Mouse (Mus musculus): ENCODE data around the gene Nkiras1.
"Not testable (repeated sequence)": the region's sequence is repeated elsewhere in the genome, so short reads cannot be mapped to it uniquely, and the experiment has no call there.

Gene Nkiras1

DNA sequence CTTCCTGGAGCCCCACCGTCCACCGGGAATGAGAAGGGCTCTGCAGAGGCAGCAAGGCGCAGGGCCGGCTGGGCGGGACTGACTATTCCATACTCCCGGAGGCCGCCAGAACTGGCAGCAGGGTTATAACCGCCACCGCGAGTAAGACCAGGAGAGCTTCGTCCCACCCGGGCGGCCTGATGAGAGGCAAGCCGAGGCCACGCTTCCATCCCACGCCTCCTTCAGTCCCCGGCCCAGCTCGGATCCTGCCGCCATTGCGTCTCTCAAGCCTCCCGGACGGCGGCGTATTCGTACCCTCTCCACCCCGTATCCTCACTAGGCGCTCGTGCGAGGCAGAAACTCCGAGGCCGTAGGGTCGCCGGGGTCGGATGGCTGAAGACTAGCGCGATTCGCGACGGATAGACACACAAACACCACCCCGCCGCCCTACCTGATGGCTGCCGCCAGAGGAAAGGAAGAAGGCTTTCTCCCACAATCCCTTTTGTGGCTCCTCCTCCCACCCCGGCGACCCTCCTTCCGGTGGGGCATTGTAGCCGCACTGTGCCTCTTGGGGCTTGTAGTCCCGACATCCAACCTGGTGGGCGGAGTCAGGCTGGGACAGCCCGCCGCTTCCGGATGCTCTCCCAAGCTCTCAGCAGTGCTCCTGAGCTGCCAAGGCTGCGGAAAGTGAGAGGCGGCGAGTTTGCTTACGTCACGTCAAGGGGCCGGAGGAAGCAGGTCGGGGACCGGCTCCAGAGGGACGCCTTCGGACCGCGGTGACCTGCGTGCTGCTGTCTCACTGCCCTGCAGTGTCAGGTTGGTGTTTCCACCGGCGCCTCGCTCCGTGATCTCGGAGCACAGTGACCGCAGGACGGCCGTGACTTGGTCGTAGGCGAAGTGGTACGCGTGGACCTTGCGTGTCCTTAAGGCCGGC, at the start of gene Nkiras1, which contains the start of gene Rpl15:
Nkiras1 (plus strand) TSS at position 608 of the 913 bp plus-strand sequence.
Rpl15 (minus strand) TSS at position 863 of the 913 bp plus-strand sequence.
- in situ Hi-C loops (cut with MboI, MseI): loop anchor here (5.0 to 25.0 kb wide), 2 partner anchors 33 to 2008 kb away; partner anchors contain the start of gene Nr1d2

DNA sequence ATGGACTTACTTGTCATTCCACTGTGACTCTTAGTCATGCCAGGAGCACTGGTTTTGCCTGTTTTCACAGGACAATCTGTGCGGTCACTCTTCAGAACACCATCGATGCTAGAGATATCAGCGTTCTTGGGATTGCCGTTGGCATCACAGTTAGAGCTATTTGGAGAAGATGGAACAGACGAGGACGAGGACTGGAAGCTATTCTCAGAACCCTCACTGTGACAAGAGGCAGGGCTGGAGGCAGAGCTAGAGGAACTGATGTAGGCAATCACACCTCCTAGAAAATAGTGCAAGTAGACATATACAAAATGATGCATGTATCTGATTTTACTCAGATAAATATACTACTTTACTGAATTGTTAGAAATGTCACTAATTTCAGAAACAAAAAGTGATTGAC, 49.0 kb upstream of the Nkiras1 start:
- in situ Hi-C loops (cut with MboI, MseI): no loop called here

DNA sequence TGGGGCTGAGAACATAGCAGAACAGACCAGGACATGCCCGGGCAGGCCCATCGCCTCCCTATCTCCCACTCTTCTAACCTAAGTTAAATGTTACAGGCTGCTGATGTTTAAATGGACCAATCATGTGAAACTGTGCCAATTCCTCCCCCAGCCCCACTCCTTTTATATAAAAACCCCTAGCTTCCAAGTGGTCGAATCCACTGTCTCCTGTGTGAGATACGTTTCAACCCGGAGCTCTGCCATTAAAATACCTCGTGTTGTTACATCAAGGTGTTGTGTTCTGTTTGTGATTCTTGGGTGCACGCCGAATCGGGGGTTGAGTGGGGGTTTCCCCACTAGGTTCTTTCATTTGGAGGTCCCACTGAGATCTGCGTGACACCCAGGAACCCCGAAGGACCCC, 45.5 kb upstream of the Nkiras1 start:
- in situ Hi-C loops (cut with MboI, MseI): not testable (repeated sequence)

DNA sequence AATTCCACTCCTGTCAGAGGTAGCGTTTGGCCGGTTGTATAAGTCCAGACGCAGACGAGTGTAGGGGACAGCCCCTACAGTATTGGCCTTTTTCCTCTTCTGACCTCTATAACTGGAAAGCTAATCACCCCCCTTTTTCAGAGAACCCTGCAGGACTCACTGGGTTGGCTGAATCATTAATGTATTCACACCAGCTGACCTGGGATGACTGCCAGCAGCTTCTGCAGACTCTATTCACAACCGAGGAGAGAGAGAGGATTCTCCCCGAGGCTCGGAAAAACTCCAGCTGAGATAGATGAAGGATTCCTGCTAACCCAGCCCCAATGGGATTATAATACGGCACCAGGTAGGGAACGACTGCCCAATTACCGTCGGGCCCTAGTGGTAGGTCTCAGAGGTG, 44.8 kb upstream of the Nkiras1 start:
- in situ Hi-C loops (cut with MboI, MseI): not testable (repeated sequence)

DNA sequence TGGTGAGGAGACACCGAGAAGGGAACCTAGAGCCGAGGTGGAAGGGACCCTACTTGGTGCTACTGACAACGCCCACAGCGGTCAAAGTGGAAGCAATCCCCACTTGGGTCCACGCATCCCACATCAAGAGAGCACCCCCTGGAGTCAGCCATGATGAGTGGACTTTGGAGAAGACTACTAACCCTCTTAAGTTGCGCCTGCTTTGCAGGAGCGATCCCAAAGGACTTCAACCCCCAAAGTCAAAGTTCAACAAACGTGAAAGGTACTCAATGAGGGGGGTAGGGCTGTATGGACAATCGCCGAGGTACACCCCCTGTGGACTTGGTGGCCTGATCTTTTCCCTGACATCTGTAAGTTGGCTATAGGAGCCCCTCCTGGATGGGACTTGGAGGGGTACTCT, 41.2 kb upstream of the Nkiras1 start:
- in situ Hi-C loops (cut with MboI, MseI): not testable (repeated sequence)

DNA sequence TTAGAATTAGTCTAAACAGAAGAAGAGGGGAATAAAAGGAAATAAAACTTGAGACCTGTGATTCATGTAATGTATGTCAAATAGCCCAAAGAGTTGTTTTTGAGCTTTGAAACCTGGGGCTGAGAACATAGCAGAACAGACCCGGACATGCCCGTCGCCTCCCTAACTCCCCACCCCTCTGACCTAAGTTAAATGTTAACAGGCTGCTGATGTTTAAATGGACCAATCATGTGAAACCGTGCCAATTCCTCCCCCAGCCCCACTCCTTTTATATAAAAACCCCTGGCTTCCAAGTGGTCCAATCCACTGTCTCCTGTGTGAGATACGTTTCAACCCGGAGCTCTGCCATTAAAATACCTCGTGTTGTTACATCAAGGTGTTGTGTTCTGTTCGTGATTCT, 39.1 kb upstream of the Nkiras1 start:
- in situ Hi-C loops (cut with MboI, MseI): not testable (repeated sequence)

DNA sequence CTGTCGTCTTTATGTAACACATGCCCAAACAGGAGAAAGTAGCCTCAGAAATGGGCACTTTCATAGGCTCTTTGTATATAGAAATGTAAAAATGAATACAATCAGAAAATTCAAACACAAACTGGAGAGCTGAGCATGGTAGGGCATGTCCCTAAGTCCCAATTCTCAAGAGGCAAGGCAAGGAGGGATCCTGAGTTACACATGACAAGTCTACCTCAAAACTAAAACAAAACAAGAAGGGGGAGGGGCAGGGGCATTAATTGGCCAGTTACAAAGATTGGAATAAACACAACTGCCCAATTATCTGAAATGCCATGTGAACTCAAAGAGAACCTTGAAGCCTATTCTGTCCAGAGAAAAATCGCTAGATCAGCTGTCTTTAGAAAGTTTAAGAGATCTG, 37.9 kb upstream of the Nkiras1 start:
- in situ Hi-C loops (cut with MboI, MseI): no loop called here

DNA sequence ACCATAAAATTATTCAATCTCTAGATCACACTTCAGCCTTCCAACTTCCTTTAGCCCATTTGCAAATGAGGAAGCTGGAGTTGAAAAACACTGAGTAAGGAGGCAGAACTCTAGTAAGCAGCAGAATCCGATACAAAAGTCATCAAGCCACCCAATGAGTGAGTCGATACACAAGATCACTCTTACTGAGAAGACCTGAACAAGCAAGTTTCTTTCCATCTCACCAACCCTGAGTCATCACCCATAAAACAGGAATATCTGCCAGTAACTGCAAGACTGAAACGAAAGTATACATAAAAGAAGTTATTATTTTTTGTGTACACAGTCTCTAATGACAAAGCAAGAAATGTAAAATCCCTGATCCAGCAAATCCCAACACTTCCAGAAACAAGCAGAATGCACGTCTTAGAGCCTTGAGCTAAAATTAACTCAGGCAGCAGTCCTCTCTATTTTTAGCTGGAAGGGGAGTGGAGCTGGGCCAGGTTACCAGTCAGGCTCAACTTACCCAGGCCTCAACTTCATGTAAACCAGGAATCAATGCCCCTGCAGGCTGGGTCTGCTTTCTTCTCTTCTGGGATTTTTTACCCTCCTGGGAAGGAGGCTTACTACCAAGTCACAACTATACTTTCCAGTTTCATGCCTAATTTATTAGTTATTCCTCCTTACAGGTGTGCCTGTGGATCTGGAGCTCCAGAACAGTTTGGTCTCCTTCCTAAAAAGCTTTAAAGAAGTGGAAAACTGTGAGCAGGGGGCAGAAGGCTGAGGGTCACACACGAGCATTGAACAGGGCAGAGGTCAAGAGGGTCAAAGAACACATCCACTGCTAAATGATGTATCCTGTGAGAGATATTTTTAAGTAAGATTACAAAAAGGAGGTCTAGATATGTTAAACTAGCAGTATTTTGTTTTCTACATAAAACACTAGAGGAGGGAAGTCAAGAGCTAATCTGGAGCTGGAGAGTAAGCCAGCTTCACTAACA, 36.7 kb upstream of the Nkiras1 start:
- in situ Hi-C loops (cut with MboI, MseI): no loop called here

DNA sequence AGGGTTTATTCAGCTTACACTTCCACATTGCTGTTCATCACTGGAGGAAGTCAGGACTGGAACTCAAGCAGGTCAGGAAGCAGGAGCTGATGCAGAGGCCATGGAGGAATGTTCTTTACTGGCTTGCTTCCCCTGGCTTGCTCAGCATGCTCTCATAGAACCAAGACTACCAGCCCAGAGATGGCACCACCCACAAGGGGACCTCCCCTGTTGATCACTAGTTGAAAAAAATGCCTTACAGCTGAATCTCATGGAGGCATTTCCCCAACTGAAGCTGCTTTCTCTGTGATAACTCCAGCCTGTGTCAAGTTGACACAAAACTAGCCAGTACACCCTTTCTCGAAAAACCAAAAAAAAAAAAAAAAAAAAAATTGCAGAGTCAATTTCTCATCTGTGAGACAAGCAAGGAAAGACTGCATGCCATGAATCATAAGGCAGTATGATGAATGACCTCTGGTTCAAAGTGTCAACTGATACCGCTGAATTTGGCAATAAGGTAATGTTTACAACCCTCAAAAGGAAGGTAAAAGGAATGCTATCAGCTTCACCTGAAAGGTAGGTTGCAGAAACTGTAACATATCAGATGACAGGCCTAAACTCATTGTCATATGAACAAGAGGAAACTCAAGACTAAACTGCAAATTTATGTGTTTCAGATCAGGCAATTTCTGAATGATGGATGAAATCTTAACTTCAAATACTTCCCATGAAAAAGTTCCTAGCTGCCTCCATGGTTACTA, 34.3 kb upstream of the Nkiras1 start:
- in situ Hi-C loops (cut with MboI, MseI): loop anchor here (5.0 kb wide), 1 partner anchor 36 kb away; the partner anchor contains the start of genes Nkiras1 and Rpl15

DNA sequence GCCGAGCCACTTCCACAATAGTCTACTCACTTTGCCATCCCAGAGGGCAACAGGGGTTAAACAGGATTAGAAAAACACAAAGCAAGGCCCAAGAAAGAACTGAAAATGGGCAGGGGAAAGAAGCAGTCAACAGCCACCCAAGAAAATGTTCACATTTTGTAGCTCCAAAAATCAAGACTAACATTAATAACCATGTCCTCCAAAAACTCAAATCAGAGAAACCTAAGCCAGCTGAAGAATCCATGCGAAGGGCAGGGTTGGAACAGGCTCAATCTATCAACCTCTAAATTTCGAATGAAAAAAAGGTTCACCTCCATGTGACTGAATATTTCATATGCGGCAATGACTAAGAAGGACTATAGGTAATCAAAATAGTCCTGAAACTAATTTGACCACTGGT, 33.6 kb upstream of the Nkiras1 start:
- in situ Hi-C loops (cut with MboI, MseI): loop anchor here (5.0 kb wide), 1 partner anchor 35 kb away; the partner anchor contains the start of genes Nkiras1 and Rpl15

DNA sequence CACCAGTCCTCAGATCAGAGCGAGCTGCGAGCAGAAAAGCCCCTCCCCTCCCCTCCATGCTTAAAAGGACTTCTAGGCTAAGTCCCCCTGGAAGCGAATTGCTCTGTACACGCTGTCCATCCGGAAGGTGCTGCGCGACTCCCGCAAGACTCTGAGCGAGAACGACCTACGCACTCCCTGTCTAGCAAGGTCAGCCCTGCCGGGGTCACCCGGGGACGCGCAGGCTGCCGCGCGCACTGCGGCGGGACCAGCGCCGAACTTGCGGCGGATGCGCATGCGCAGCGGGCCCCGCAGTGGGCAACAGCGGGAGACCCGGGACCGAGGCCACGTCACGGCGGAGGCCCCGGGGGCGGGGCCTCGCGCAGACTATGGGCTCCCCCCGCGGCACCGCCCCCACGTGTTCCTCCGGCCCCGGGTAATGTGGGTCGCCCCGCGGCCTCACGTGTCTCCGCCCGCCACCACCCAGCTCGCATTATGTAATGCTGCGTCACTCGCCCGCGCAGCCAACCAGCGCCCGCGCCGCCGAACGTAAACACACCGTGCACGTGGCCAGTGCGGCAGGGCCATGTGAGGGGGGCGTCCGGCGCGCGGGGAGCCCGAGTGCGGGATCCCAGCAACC, 32.7 kb upstream of the Nkiras1 start:
- in situ Hi-C loops (cut with MboI, MseI): loop anchor here (5.0 kb wide), 1 partner anchor 34 kb away; the partner anchor contains the start of genes Nkiras1 and Rpl15

DNA sequence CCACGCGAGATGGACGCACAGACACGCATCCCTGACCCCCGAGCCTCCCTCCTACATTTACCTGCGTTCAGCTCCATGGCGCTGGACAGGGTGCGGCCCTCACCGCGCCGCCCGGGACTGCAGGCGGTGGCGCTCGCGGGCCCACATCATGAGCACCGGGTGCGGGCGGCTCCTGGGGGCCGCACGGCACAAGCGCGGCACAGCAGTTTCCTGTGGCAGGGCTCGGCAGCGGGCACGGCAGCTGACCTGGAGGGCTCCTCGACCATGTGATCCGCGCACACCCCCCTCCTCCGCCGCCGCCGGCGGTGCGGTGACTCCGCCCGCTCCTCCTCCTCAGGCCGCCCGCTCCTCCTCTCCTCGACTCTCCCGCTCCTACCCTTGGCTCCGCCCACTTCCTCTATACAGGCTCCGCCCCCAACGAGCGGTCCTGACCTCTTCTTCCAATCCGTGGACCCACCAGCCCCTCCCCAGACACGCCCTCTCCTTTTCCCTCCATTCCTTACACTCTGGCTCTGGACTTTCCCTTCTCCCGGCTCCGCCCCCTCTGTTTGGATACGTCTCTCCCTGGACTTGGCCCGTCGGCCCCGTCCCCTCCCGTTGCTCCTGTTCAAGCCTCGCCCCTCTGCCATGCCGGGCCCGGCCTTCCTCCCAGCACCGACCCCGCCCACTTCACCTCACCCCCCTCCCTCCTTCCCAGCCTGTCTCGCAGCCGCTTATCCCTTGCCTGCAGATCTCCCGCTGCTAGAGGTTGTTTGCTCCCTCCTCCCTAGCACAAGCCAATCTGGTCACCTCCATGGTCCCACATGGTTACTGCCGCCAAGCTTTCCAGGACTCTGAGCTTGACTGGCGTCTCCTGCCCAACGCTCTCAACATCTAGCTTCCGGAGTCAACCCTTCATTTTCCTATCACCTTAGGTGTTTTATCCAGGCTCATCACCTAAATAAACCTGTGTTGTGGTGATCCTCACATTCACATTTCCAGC, 31.9 kb upstream of the Nkiras1 start, which contains the start of gene Nr1d2:
Nr1d2 (minus strand) TSS at position 378 of the 982 bp plus-strand sequence.
- in situ Hi-C loops (cut with MboI, MseI): loop anchor here (5.0 kb wide), 1 partner anchor 33 kb away; the partner anchor contains the start of genes Nkiras1 and Rpl15

DNA sequence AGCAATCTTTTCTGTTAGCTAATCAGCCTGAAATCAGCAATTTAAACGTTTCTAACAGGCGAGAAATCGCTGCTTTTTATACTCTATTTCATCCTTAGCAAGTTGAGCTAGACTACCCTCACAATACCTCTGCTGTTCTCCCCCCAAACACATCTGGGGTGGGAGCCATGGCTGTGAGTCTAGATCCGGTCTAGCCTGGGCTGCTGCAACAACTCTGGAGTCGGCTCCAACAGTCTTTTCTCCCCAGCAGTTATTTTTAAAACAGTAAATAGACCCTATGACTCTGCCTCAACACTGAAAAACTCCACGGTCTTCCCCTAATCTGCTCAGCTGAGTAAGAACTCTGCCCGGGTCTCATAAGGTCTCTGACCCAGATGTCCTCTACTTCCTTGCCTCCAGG, 30.8 kb upstream of the Nkiras1 start:
- in situ Hi-C loops (cut with MboI, MseI): no loop called here

DNA sequence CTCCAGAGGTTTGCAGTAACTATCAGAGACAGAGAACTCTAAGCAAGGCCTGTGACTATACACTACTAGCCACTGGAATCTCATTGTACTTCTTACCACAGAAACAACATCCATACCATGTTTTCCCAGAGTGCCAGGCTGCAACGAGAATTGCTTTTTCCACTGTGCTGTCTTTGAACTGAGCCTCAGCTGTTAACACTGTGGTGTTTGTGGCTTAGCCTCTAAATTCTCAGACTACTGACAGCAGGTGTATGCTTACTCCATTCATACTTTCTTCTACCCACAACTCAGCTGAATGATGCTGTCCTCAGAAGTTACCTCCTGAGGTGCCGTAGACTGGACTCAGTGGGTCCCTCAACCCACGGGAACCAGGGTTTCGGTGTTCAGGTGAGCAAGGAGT, 29.1 kb upstream of the Nkiras1 start:
- in situ Hi-C loops (cut with MboI, MseI): no loop called here

DNA sequence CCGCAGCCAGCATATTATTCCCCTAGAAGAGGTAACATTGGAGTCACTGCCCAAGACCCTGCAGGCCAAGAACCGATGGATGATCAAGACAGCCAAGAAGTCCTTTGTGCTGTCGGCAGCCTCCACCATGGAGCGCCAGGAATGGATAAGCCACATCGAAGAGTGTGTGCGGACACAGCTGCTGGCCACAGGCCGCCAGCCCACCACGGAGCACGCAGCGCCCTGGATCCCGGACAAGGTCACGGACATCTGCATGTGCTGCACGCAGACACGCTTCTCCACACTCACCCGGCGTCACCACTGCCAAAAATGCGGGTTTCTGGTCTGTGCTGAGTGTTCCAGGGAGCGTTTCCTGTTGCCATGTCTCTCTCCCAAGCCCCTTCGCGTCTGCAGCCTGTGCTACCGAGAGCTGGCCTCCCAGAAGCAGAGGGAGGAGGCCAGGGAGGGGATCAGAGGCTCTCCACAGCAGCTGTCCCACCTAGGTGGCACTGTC, 28.3 kb upstream of the Nkiras1 start:
- in situ Hi-C loops (cut with MboI, MseI): no loop called here

DNA sequence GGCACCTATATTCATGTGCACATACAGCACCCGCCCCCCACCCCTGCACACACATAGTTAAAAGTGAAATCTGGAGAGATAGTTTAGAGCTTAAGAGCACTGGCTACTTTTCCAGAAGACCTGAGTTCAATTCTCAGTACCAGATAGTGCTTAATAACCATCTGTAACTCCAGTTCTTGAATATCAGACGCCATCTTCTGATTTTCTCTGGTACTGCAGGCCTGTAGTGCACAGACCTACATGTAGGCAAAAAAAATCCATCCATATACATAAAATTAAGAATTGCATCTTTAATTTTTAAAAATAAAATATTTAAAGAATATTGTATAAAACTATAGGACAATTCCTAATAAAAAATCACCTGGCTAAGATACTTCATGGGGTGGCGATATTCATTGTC, 9.7 kb upstream of the Nkiras1 start:
- in situ Hi-C loops (cut with MboI, MseI): loop anchor here (25.0 kb wide), 1 partner anchor 1999 kb away; no protein-coding TSS in a partner anchor

DNA sequence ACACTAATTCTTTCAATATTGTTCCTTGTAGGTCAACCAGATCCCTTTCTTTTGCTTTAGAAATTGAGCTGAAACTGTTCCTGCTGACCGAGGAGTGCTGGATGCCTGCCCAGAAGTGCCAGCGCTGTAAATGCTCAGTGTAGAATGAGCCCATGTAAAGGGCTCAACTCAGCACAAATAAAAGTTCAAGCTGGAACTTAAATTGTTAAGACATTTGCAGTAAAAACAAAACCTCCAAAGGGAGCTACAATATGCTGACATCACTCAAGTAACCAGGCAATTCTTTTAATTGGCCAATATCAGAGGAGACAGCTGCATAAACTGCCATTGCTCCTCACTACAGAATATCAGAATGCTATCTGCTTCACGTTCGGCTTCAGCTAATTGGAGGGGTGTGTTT, 7.5 kb upstream of the Nkiras1 start:
- in situ Hi-C loops (cut with MboI, MseI): loop anchor here (25.0 kb wide), 1 partner anchor 2001 kb away; no protein-coding TSS in a partner anchor

DNA sequence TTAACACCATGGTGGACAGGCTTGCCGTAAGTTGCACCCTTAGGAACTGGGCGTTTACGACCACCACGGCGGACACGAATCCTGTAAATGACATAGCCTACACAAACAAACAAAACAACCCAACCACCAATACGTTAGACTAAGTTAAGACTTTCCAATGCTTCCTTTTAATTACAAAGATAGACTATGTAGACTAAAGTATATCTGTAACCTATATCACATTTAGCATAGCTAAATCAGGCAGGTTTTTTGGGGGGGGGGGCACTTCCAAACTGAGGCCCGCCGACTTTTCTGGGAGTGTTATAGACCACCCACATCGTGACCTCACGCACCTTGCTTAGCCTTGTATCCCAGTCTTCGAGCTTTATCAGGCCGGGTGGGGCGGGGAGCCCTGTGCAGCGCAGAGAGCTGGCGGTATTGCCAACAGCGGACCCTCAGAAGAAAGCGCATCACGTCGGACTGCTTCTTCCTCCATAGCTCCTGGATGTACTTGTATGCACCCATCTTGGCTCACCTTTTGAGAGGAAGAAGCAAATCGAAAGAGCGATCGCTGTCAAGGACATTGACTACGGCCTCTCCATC, 898 bp upstream of the Nkiras1 start:
- in situ Hi-C loops (cut with MboI, MseI): loop anchor here (5.0 to 25.0 kb wide), 2 partner anchors 33 to 2008 kb away; partner anchors contain the start of gene Nr1d2

All from regulatory T cell (primary cell).